Mouse (Mus musculus) forelimb bud, embryonic 11.5 days (tissue): ENCODE data around the gene Timm29.

ENCODE experiments used
- DNase-seq: peaks from one replicate; pipeline ENCODE4 v3.0.0-alpha.2; 2012; ENCODE audit warnings: low read depth, low spot score

Gene Timm29

DNA sequence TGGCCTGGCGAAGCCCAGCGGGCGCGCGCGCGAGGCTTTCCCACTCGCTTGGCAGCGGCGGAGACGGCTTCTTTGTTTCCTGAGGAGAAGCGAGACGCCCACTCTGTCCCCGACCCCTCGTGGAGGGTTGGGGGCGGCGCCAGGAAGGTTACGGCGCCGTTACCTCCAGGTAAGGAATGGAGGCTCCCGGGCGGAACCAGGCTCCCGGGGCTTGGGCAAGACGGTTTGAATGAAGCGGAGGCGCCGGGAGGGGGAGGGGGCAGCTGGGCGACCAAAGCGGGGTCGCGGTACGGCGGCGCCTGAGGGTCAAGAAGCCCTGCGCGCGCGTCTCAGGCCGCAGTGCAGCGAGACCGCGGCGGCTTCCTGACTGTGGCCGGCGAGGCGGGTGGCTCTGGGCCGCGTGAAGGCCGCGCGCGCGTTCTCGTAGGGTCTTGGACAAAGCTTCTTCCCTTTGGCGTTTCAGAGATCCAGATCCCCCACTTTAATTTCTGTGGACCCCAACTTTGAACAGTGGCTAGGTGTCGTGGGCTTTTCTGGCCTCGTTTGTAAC lies 23.8 kb downstream of the Timm29 start:
- peak; percentile 85 for DNase-seq

DNA sequence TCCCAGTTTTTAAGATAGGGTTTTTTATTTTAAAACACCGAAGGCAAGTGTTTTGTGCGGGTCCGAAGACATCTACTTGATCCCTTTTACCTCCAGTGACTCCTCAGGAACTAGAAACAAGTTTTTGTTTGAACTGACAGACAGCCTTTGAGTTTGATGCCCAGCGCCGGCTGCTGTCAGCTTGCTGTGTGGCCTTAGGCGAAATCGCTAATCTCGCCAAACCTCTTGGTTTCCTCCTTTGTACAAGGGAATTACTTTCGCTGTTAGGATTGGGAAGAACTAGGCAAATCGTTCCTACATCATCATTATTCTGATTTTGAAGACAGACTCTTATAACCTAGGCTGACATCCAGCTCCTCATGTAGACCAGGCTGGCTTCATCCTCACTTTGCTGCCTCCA lies 24.5 kb downstream of the Timm29 start:
- DNase-seq, result no peak

DNA sequence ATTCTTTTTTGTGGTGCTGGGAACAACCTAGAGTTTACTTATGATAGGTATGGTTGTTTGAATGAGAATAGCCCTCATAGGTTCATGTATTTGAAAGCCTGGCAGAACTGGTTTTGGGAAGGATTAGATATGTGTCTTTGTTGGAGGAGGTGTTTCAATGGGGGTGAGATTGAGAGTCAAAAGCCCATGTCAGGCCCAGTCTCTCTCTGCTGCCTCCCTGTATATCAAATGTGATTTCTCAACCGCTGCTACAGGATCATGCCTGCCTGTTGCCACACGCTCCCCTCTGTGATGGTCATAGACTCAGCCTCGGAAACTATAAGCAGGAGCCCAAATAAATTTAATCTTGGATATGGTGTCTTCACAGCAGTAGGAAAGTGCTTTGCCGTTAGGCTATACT lies 27.7 kb downstream of the Timm29 start:
- DNase-seq, result no peak

DNA sequence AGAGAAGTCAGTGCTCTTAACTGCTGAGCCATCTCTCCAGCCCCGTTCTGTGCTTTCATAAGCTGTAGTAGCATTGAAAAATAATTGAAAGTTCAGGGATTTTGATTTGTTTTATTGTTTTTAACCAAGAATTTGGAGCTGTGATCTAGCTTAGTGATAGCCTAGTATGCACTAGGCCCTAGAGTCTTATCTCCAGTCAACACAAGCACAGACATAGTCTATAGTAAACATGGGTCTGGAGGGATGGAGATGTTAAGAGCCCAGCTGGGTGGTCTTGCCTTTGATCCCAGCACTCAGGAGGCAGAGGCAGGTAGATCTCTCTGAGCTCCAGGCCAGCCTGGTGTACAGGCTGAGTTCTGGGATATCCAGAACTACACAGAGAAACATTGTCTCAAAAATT lies 30.2 kb downstream of the Timm29 start:
- no peak for DNase-seq

DNA sequence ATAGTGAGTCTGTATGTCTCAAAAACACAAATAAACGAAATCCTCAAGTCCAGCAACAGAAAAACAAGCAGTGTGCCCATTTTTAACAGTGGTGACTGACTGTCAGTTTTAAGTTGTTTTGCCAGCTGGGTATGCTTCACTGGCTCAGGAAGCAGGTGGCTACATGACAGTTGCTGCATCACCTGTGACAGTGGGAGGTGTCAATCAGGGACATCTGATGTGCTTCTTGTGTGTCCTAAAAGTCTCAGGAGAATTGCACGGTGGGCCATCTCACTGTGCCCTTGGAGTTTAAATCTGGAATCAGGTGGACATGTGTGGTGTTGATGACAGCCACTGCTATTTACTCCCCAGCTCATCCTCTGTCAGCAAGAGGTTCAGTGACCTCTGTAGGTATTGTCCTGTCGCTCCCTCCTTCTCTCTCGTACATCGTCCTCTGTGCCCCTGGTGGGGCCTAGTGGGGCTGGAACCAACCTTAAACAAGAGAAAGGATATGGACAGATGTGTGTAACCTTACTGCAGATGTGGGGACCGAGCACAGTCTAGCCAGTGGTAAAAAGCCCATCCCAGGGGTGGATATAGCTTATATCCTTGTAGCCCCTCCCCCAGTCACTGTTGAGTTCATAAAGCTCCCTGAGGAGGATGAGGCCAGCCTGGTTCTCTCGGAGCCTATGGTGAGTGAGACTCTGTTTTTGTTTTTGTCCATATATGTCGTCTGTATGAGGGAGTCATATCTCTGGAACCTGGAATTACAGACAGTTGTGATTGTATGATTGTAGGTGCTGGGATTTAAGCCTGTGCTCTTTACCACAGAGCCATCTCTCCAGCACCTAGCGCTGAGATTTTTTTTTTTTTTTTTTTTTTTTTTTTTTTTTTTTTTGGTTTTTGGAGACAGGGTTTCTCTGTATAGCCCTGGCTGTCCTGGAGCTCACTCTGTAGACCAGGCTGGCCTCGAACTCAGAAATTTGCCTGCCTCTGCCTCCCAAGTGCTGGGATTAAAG lies 33.1 kb downstream of the Timm29 start:
- no peak for DNase-seq

DNA sequence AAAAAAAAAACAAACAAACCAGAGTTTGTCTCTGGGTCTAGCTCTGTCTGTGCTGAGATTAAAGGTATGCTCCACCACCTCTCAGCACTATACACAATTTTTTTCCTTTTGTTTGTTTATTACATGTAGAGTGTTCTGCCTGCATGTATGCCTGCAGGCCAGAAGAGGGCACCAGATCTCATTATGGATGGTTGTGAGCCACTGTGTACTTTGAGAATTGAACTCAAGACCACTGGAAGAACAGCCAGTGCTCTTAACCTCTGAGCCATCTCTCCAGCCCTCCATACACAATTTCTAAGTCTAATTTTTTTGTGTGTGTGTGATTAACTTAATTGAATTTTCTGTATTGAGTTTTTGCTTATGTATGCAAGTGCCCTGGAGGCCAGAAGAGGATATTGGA lies 34.0 kb downstream of the Timm29 start:
- no peak for DNase-seq

DNA sequence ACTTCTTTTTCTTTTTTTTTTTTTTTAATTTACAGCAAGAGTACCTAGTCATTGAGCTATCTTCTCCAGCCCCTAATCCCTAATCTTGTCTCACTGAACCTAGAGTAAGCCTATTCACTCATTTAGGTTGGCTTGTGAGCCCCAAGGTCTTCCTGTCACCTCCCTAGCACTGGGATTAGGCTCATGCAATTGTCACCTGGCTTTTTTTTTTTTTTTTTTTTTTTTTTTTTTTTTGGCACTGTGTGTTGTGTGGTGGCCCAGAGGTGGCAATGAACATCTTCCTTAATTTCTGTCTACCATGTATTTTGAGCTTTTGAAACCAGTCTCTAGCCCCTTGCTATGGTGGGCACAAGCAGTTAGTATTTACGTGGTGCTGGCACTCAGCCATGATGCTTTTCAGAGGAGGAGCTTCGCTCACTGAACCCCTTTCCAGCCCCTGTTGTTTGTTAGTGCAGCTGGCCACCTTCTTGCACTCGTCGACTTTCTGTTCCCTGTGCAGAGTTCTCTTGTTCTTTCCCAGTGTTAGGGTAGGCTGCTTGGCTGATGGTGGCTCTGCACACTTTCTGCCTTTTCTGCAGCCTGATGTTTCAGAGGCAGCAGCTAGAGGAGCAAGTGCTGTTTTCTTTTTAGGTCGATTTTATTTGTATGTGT lies 34.7 kb downstream of the Timm29 start:
- no peak for DNase-seq

DNA sequence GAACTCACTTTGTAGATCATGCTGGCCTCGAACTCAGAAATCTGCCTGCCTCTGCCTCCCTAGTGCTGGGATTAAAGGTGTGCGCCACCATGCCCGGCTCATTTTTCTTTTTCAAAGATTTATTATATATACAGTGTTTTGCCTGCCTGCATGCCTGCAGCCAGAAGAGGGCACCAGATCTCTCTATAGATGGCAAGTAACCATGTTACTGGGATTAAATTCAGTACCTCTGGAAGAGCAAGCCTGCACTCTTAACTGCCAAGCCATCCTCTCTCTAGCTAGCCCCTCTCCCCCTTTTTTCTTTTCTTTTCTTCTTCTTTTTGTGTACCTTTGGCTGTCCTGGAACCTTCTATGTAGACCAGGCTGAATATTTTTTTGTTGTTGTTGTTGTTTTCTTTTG lies 38.2 kb downstream of the Timm29 start:
- no peak for DNase-seq

DNA sequence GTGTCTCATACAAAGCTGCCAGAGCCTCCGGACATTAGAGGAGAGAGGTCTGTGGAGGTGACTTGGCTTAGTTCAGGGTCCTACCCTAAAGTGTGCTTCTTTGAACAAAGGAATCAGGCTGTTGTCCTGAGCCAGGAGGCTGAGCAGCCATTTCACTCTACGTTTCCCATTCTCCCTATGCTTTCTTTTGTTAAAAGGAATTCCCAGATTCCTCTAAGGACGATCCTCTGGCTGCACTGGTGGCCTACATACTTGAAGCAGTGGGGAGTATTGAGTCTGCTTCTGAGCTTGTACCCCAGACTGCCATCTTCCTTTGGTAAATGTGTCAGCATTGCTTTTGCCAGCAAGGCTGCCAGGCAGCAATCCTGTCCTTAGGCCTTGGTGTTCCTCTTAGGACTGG lies 40.6 kb downstream of the Timm29 start:
- DNase-seq, result no peak

DNA sequence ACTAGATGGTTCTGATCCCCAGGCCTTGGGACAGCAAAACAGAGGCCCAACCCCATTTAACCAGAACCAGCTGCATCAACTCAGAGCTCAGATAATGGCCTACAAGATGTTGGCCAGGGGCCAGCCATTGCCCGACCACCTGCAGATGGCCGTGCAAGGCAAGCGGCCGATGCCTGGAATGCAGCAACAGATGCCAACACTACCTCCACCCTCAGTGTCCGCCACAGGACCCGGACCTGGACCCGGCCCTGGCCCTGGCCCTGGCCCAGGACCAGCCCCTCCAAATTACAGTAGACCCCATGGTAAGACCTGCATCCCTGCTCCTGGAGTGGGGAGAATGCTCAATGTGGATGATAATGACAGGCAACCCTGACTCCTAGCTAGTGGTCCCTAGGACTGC lies 43.1 kb downstream of the Timm29 start:
- no peak for DNase-seq

DNA sequence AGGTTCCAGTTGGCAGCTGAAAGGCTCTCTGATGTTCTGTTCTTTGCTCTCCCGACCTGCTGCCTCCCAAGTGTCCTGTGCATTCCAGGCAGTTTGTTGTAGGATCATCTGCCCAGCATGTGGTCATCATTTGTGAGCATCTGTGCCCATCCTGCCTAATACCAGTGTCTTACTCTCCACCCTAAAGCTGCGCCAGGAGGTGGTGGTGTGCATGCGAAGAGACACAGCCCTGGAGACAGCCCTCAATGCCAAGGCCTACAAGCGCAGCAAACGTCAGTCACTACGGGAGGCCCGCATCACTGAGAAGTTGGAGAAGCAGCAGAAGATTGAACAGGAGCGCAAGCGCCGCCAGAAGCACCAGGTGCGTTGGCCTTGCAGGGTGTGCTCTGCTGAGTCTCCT lies 46.5 kb downstream of the Timm29 start:
- no peak for DNase-seq
